Mouse (Mus musculus) liver, embryonic 14.5 days (tissue): ENCODE data around the gene 4930404N11Rik.

Source experiments
- CTCF ChIP-seq: IDR thresholded peaks from 2 replicates; pipeline ENCODE4 v1.5.1; 2016; ENCODE audit warnings: antibody characterized with exemption, low read depth, control low read depth
- EP300 ChIP-seq: IDR thresholded peaks from 2 replicates; pipeline ENCODE4 v1.6.1; 2016; ENCODE audit warnings: antibody characterized with exemption, low read depth

- no peak for TF ChIP-seq CTCF
- TF ChIP-seq EP300 = no peak
Observed at GRCm38 (mm10) chr10:81388505-81389055, 23.0 kb upstream of the 4930404N11Rik start, which contains the start of gene Gm48552.
